Mouse (Mus musculus) left cerebral cortex, postnatal 36 days (tissue): ENCODE measurements around the gene Tshz2. TPM values are rescaled to one million over a fixed set of nuclear protein-coding genes. Genes with fewer than 3 reads are reported as not detected.

Experiments
- DNase-seq, 2 experiments: peaks; one replicate each; pipeline ENCODE4 v3.0.0; 2021 to 2022; ENCODE audit warnings: low spot score in 2 of 2, mixed read lengths in 1 of 2
- intact Hi-C: fragments of 180-260 bp; cut with DNase I; formaldehyde crosslinking; loops from one replicate; pipeline ENCODE4 v1.15.1; 2025
- total RNA-seq, 2 experiments: library from RNA; stranded (reverse); gene quantifications; 2 replicates each; pipeline ENCODE4 v1.2.3; 2021

Gene Tshz2
- total RNA-seq, 2 experiments from 2014 or later, result 28.2 to 54.5 TPM

DNA sequence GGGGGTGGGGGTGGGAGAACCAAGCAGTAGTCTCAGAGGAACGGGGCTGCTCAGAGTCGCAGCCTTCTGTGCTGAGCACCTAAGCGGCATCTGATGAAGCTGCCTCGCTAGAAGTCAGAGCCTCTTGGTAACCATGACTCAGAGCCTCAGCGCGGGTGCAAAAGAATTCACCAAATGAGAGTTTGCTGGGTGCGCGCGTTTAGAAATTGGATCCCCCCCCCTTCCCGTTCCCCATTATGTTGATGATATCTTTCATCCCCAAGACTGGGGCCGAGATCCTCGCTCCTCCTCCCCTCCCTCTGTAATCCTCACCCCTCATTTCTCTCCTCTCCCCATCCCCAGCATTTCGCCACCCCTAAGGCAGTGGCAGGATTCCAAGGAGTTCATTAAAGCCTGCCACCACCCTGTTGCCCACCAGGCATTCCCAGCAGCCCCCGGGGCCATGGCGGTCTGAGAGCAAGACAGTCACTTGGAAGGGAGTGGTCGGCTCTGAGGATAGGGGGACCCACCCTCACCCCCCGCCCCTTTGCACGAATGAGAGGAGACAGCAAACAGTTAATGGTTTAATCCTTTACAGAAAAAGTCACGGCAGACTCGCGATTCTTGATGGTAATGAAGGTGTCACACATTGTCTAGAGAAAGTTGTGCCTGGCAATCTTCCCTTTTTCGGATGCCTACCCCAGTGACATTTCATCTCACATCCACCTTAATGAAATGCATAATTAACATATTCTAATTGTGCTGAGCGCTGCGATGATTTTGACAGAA is 328.8 kb downstream of the Tshz2 start:
- DNase-seq, result peak in 1 of 2 experiments; percentile 5
- intact Hi-C loops, result no loop called here

DNA sequence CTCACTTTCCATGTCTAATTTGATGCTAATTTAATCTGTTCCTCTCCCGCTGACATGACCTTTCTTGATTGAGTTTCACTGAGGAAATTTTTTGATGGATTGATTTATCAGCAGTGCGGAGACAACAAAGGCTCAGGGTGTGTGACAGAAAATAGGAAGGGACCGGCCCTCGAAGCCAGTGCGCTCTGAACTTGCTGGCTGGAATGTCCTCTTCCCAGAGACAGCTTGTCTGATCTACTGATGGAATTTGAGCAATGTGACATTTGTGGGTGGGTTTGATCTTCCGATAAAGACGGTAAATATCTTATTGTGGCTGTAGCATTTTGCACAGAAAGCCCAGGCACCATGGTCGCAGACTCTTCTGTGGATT is 329.4 kb downstream of the Tshz2 start:
- intact Hi-C loops, result no loop called here
- DNase-seq, result no peak

DNA sequence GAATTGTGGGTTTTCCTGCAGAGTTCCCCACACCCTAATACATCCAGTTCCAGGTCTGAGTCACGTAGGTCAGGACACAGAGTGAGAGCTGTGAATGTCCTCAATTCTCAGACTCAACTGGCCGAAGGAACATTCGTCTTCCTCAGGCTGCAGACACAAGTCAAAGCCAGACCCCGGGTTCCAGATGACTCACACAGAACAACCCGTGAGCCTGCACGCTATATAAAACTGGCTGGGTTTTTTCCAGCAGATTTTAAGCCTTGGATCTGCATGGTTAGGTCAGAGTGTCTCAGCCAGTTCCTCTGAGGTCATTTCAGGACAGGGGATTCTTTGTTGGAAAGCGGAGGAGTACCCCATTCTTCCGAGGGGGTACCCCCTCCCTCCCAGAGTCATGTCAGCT is 330.0 kb downstream of the Tshz2 start:
- intact Hi-C loops, result no loop called here
- no peak for DNase-seq

DNA sequence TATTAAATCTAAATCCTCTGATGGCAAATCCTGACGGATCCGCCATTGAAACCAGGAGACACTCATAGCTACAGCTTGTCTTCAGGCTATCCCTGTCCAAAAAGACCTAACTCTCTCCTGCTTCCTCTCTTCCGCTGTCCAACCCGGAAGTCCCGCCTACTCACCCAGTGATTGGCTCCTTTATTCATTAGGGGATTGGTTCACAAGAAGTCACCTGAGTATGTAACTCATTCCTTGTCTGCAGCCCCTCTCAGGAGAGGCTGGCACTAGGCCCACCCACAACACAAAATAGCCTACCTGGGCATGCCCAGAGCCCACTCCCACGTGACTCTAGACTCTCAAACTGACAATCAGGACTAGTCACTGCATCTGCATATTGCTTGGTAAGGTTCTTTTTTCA is 337.7 kb downstream of the Tshz2 start:
- intact Hi-C loops, result no loop called here
- no peak for DNase-seq

DNA sequence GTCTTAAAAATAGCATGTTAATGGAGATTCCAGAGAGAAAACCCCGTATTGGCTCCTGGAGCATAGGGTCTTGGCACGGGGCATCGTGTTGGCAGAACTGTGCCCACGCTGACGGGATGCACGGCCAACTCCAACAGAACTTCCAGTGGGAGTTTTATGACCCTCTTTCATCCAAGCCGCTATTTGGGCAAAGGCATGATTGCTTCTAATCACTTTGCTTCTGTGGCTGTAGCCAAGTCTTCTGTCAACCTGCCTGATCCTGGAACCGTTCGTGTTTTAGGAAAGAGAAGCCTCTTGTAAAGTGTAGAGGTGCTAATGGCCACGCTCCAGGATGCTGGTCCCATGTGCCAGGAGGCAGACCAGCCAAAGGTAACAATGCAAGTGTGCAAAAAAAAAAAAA is 350.1 kb downstream of the Tshz2 start:
- intact Hi-C loops, result no loop called here
- no peak for DNase-seq

DNA sequence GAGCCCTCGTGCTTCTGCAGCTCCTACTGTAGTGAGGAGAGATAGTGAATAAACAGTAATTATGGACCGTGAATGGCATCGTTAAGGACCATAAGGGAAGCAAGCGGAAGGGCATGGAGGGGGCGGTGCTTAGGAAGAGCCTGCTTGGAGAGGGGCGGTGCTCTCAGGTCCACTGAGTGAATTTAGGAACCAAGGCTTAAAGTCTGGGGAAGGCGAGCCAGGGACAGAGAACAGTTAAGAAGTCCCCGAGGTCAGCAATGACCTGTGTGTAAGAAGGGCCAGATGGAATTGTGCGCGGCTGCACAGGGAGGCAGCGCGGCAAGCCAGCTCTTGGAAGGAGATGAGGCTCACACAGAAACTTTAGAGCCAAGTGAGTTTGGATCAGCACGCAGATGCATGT is 354.4 kb downstream of the Tshz2 start:
- no peak for DNase-seq
- intact Hi-C loops, result no loop called here

DNA sequence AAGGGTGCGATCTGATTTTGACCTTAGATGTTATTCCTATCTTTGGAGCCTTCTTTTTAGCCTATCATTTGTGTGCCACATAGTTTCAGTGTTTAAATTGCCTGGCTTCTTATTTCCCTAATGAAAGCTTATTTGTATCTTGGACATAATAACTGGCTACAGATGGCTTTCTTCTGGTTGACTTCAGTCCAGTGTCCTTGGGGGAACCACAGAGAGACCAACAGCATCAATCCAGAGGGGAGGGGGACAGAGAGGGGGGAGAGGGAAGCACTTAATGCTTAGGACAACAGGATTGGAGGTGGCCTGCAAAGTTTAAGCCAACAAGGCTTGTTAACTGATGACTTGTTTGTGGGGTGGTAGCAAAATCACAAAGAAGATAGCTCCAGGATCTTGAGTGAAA is 356.4 kb downstream of the Tshz2 start:
- no peak for DNase-seq
- intact Hi-C loops, result no loop called here

DNA sequence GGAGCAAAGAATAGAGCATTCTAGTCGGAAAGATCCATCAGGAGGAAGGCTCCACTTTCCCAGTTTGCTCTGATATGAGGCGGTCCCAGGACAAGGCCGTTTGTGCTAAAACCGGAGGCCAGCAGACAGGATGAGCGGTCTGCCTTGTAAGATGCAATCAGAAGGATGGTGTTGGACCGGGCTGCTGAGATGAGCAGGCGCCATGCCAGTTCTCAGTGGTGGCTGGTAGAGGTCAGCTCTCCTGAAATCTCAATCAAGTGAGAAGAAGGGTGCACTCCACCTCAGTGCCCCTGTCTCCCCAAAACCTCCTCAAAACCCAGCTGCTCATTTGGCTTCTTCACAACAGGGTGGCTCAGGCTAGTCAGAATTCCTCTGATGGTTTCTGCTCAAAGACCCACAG is 358.2 kb downstream of the Tshz2 start:
- intact Hi-C loops, result no loop called here

DNA sequence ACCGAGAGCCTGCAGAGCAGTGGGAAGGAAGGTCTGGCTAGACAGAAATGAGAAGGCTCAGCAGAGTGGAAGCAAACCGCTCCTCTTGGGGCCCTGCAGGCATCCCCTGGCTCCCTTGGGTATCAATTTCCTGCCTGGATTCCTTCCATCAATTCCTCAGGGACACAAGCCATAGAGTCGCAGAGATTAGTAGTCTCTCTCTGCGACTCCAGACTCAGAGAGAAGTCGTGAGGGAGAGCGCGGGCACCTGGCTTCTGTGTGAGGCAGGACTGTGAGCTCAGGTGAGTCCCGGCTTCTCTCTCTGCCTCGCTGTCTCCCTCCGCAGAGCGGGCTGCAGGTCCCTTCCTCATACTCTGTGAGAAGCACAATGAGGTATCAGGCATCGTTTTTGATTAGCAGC is 363.2 kb downstream of the Tshz2 start:
- intact Hi-C loops, result no loop called here

More for the DNA sequence above, 358.2 kb downstream of the Tshz2 start:
- DNase-seq, result no peak

DNA sequence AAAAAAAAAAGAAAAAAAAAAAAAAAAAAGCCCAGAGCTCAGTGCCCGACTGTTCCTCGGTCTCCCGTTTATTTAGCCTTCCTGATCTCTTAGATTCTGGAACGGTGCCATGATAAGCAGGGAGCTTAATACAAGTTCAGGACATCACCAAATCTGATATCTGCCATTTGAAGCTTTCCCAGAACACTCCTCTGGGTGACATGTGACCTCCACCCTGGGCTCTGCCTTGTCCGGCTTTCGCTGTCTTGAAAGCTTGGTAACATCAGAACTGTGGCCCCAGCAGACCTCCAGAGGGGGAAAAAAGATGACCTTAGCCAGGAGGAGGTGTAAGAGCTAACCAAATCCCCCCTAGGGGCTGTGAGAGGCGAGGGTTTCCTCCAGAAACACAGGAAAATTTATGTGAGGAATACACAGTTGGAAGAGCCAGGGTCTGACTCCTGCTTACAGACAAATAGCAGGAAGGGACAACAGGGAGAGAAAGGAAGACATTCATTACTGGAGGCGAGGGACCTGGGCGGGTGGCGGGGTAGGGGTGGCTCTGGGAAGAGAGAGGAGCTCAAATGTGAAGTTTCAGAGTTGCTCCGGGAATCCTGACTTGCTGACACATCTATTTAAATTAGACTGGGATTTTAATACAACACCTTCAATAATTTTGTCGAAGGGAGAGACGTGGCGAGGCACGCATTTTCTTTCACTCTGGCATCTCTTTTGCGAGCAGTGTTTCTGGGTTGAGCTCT is 363.9 kb downstream of the Tshz2 start:
- intact Hi-C loops, result no loop called here
- DNase-seq, result no peak

More for the DNA sequence above, 363.2 kb downstream of the Tshz2 start:
- DNase-seq, result no peak

DNA sequence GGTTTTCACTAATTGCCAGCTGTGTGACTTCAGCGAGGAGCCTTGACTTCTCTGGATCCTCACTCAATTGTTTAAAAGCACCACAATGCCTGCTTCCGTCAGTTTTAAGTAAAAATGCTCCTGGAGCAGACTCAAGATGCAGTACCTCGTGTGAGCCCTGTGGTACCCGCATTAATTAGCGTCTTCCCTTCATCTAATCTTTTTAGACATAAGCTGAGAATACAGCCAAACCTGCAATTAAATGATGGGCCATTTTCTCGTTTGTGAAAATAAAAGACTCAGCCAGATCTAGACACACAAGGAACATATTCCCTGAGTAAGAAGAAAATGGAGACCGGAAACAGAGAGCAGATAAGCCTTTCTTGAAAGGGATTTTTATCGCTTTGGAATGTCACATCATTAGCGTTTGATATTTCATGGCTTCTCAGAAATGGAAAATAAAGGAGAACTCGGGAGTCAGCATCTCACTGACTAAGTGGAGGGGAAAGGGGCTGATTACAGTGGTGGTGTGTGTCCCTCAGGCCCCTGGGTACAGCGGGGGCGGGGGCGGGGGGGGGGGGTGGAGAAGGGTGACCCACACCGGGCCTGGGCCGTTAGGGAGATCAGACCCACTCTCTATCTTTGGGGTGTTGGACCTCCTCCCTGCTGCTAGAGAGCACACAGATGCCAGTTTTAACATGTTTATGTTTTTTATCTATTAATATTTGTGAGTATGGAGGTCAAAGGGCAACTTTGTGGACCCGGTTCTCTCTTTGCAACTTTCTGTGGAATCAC is 364.6 kb downstream of the Tshz2 start:
- no peak for DNase-seq
- intact Hi-C loops, result no loop called here

DNA sequence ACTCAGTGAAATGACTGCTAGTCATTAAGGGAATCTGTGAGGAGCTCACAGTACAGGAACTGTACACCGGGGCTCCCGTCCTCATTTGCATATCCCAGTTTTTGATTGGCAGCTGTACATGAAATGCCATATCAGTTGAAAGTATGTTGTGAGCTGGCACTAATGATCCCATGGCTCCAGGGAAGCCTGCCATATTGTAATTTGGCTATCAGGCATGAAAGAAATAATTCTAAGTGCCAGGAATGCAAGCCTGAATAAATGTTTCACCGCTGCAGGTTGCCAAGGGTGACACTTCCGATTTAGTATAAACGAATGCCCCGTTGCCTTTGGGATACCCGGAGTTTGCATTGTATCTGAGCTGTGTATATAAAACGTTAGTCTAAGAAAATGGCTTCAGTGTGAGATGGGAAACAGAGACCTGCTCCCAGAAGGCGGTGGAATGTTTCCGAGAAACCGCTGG is 366.1 kb downstream of the Tshz2 start:
- intact Hi-C loops, result no loop called here
- no peak for DNase-seq

DNA sequence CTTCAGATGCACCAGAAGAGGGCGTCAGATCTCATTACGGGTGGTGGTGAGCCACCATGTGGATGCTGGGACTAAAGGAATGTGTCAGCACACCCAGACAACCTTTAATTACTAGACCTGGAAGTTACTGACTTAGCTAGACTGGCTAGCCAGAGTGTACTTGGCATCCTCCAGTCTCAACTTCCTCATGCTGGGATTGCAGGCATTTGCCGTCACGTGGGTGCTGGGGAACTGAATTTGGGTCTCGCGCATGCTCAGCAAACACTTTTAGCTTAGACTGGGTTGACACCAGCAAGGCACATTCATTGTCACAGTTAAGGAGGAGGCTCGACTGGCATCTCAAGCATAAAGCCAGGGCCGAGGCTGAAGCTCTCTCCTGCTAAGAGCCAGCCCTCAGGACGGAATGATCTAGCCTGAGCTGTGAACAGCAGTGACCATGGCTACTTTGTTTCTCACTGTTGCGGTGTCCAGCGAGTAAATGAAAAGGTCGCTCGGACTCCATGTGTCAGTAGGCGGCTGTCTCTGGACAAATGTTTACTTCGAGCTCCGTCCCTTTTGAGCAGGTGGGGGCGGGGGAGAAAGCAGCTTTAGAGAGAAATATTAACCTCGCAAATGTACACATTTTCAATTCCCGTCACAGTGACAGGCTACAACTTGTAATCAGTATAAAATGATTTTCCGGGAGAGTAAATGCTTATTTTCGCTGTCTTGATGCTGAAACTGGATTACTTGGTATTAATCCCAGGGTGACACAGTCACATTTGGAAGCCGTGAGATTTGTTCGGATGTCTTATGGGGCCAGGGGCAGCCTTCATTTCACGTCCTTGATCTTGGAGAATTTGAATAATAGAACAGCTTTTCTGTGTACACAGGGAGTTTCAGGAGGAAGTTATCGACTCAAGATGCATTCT is 370.0 kb downstream of the Tshz2 start:
- DNase-seq, result peak; percentile 31 to 38
- intact Hi-C loops, result no loop called here

DNA sequence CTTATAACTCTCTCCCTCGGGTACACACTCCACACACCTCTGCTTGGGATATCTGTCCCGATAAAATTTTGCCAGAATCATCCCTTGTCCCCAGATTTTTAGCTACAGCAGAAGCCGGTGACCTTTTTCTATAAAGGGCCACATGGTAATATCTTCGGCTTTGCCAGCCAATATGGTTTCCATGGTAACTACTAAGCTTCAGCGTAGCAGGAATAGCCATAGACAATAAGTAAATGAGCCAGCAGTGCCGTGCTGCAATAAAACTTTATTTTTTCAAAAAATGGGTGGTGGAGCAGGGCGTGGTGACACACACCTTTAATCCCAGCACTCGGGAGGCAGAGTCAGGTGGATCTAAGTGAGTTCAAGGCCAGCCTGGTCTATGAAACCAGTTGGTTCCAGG is 370.9 kb downstream of the Tshz2 start:
- no peak for DNase-seq
- intact Hi-C loops, result no loop called here

DNA sequence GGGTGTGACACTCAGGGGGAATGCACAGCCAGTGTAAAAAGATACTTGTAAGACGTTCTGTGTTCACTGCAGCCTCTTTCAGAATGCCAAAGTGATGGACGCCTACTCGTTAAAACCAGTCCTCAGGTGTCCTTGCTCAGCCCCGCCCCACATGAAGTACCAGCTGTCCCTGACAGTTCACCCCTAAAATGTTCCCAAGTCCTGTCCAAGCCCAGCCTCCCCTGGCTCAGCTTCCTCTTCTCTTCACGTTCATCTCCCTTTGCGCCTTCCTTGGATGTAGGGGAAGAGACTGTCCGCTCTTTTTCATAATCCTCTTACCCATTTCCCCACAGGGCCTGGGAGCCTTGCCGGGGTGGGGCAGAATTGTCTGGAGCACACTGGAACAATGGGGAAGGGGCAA is 374.0 kb downstream of the Tshz2 start:
- no peak for DNase-seq
- intact Hi-C loops, result no loop called here

DNA sequence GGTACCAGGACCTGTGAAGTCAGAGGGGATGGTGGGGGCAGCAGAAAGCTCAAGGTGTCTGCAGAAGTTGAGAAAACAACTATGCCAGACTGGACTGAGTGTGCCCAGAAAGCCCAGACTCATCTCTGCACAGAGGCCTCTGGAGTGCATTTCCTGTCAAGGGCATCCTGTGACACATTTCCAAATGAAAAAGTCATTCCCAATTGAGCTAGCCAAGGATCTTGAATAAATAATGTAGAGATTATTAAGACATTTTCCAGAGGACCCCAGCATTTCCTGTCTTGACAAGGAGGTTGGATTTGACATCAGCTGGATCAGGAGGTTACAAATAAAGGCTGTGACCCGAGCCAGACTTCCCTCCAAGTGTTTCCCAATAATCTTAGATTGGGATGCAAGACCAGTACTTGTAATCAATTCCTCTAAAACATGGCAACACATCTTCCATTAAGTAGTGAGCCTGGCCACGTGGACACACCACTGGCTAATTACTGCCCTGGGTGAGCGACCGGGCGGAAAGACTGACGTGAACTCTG is 374.7 kb downstream of the Tshz2 start:
- intact Hi-C loops, result no loop called here
- no peak for DNase-seq

DNA sequence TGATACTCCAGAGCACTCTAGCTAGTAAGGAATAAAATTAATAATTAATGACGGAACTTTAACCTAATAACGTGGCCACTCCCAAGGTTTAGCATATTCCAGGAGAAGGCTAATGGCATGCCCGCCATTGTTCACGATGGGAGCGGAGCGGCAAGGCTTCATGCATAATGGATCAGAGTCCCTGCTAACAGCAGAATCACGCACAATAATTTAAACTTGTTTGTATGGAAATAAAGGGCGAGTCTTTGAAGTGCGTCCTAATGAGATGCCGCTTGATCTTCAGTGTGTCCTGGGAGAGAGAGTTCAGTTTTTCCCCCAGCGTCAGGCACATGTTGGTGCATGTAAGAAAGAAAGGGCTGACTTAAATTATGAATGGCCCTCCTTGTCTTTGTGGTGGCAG is 376.9 kb downstream of the Tshz2 start:
- DNase-seq, result no peak
- intact Hi-C loops, result no loop called here

DNA sequence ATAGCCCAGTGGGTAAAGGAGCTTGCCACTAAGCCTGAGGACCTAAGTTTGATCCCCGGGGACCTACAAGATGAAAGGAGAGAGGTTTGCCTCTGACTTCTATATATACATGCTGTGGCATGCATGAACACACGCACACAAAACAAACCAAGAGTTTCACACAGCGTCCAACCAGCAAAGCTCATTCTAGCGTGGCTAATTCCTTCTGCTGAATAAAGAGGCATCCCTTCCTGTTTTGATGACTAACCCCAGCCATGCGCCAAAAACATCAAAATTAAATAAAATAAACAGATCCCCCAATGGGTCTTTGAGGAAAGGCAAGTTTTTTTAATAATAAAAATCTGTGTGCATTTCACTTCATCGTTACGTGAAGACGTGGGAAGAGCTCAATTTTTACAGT is 379.0 kb downstream of the Tshz2 start:
- intact Hi-C loops, result no loop called here
- DNase-seq, result no peak

DNA sequence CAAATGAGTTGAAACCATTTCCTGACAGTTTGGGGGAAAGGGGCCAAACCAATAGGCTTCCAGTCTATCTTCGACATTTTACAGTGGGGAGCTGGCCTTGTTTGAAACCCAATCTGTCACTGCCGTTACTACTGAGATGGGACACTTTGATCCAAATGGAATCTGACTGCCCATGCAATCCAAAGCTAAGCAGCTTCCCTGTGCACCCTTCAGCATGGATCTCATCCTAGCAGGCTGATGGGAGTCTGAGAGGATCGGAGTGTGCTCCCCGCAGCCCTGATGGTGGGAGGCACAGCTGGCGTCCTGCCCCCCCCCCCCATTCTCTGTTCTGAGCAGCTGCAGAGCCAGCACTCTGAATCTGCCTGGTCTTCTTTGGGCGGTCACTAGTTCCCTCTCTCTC is 384.5 kb downstream of the Tshz2 start:
- no peak for DNase-seq
- intact Hi-C loops, result no loop called here
